Mouse (Mus musculus) heart, embryonic 11.5 days (tissue): ENCODE results near the gene Gm13128. TPM values are rescaled to one million over a fixed set of nuclear protein-coding genes. Genes with fewer than 3 reads are reported as not detected.
"Not testable (repeated sequence)": the region's sequence is repeated elsewhere in the genome, so short reads cannot be mapped to it uniquely, and the experiment has no call there.

ENCODE experiments used
- ATAC-seq: fragments of 200-750 bp; cut with Nextera tagmentation; replicated peaks from 2 replicates; pipeline ENCODE4 v1.8.0; 2017; ENCODE audit warnings: moderate library complexity; ENCODE audit not compliant: insufficient number of reproducible peaks, low FRiP score, low TSS enrichment
- H3K27ac ChIP-seq: fragments of 300-500 bp; sonication (generic); 2 replicates; pipeline ENCODE4 v1.5.1; 2014; ENCODE audit warnings: mild to moderate bottlenecking, low read depth, low read length
- H3K27me3 ChIP-seq: fragments of 300-500 bp; sonication (generic); 2 replicates; pipeline ENCODE4 v1.6.1; 2014; ENCODE audit warnings: mild to moderate bottlenecking, low read length, mixed read lengths; ENCODE audit not compliant: control insufficient read depth, insufficient read depth
- H3K36me3 ChIP-seq: fragments of 300-500 bp; sonication (generic); 2 replicates; pipeline ENCODE4 v1.6.1; 2014; ENCODE audit warnings: mild to moderate bottlenecking, low read length, moderate library complexity, mixed read lengths; ENCODE audit not compliant: control insufficient read depth, insufficient read depth
- H3K4me1 ChIP-seq: fragments of 300-500 bp; sonication (generic); 2 replicates; pipeline ENCODE4 v1.6.1; 2014; ENCODE audit warnings: low read length; ENCODE audit not compliant: control insufficient read depth, insufficient read depth
- H3K4me2 ChIP-seq: fragments of 300-500 bp; sonication (generic); 2 replicates; pipeline ENCODE4 v1.6.1; 2014; ENCODE audit warnings: mild to moderate bottlenecking, moderate library complexity
- H3K4me3 ChIP-seq: fragments of 300-500 bp; sonication (generic); 2 replicates; pipeline ENCODE4 v1.5.1; 2014; ENCODE audit warnings: low read depth, low read length
- H3K9ac ChIP-seq: fragments of 300-500 bp; sonication (generic); 2 replicates; pipeline ENCODE4 v1.6.1; 2014; ENCODE audit warnings: mild to moderate bottlenecking, low read depth, low read length, moderate library complexity
- H3K9me3 ChIP-seq: fragments of 300-500 bp; sonication (generic); replicated peaks from 2 replicates; pipeline ENCODE4 v1.6.1; 2016; ENCODE audit warnings: low read length; ENCODE audit not compliant: control insufficient read depth
- WGBS: fragments of 180-500 bp; shearing (Covaris S2); extraction: QIAGEN DNeasy Blood & Tissue Kit; methylation state at CpG from one replicate; pipeline ENCODE4 v1.1.7; 2014; ENCODE audit not compliant: insufficient replicate concordance; 5-methylcytosine and 5-hydroxymethylcytosine counted together
- polyA plus RNA-seq: library from polyadenylated mRNA; unstranded; fragments of >200 nt; fragmentation: Nextera tagmentation; extraction: Ambion mirVana; gene quantifications from 2 replicates; pipeline ENCODE4 v1.2.1, GENCODE M21; 2014

Gm13128 gene
- polyA plus RNA-seq, result not detected in 2 replicates

GRCm38 (mm10) chr4:144329949-144330348 is at the start of gene Gm13128:
Gene Gm13128, plus strand, starts transcription at chr4:144330249.
- not testable (repeated sequence) for H3K4me2 ChIP-seq, H3K36me3 ChIP-seq, H3K9ac ChIP-seq, H3K27me3 ChIP-seq, H3K4me1 ChIP-seq, ATAC-seq, H3K27ac ChIP-seq, H3K4me3 ChIP-seq, H3K9me3 ChIP-seq
- 59% methylated on average over 4 of the region's 4 CpGs for WGBS

DNA sequence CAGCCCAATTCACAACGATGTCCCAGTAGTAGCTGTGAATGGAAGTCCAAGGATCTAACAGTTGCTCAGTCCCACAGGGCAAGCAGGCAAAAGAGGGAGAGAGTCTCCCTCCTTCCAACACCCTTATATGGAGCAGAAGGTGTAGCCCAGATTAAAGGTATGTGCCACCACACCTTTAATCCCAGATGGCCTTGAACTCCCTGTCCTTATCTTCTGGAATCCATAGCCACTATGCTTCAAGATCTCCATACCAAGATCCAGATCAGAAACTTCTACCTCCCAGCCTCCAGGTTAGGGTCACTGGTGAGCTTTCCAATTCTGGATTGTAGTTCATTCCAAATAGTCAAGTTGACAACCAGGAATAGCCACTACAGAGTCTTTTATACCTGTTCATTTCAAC is 49.7 kb upstream of the Gm13128 start, which contains the start of gene Pramel5:
Pramel5 (minus strand) TSS at position 101 of the 400 bp plus-strand sequence.
- not testable (repeated sequence) for H3K36me3 ChIP-seq, ATAC-seq, H3K9ac ChIP-seq, H3K9me3 ChIP-seq, H3K4me3 ChIP-seq, H3K4me2 ChIP-seq, H3K27me3 ChIP-seq, H3K4me1 ChIP-seq, H3K27ac ChIP-seq
- WGBS, result 73% methylated on average over 1 of the region's 1 CpGs

GRCm38 (mm10) chr4:144299414-144299813 is 30.6 kb upstream of the Gm13128 start:
- H3K27ac ChIP-seq, H3K36me3 ChIP-seq, H3K9me3 ChIP-seq, H3K9ac ChIP-seq, H3K4me1 ChIP-seq, ATAC-seq, H3K27me3 ChIP-seq, H3K4me3 ChIP-seq, H3K4me2 ChIP-seq: not testable (repeated sequence)
- WGBS, result 57% methylated on average over 1 of the region's 1 CpGs

- not testable (repeated sequence) for H3K36me3 ChIP-seq, H3K4me3 ChIP-seq, H3K9ac ChIP-seq, H3K4me2 ChIP-seq, H3K27me3 ChIP-seq, H3K4me1 ChIP-seq, H3K9me3 ChIP-seq, H3K27ac ChIP-seq, ATAC-seq
- WGBS, result 78% methylated on average over 2 of the region's 2 CpGs
These were observed 17.2 kb upstream of the Gm13128 start for GRCm38 (mm10) chr4:144312666-144313460.

- H3K36me3 ChIP-seq, ATAC-seq, H3K27ac ChIP-seq, H3K4me1 ChIP-seq, H3K4me2 ChIP-seq, H3K27me3 ChIP-seq, H3K4me3 ChIP-seq, H3K9ac ChIP-seq, H3K9me3 ChIP-seq: not testable (repeated sequence)
- WGBS, result 74% methylated on average over 2 of the region's 3 CpGs
These were observed 5.8 kb downstream of the Gm13128 start for GRCm38 (mm10) chr4:144335856-144336255.

DNA sequence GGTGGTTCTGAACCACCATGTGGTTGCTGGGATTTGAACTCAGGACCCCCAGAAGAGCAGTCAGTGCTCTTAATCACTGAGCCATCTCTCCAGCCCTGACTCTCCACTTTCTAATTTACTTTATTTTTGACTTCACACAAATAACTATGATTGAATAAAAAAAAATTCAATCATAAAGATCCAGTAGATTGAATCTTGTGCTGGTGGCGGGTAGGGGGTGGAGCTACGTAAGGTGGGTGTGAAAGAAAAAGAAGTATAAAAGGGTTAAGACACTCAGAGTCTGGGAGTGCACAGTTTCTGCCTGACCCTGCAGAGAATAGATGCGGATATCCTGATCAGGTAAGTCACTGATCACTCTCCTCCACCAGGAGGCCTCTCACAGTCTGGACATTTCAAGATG is 27.6 kb downstream of the Gm13128 start, which contains the start of gene Gm13119:
Gm13119 (plus strand) TSS at position 301 of the 400 bp plus-strand sequence.
- H3K9me3 ChIP-seq, H3K4me2 ChIP-seq, H3K4me3 ChIP-seq, H3K27me3 ChIP-seq, H3K9ac ChIP-seq, H3K4me1 ChIP-seq, H3K36me3 ChIP-seq, ATAC-seq, H3K27ac ChIP-seq: not testable (repeated sequence)
- 85% methylated on average over 3 of the region's 3 CpGs for WGBS

DNA sequence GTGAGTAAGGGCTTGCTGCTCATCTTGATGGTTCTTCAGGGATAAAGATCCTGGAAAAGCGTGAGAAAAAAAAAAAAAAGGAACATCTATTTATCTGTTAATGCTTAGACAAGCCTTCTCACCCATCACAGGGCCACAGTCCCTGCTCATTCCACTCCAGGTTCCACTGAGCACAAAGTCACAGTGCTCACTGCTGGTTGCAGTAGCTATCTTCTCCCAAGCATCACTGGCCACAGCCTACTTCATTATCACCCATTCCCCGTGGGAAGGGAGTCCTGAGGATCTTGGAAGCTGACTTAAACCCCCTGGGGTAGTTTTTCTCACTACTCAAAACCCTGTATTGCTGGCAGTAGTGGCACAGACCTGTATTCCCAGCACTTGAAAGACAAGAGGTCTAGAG is 47.9 kb downstream of the Gm13128 start, which contains the start of gene Pramef20:
Pramef20 (minus strand) TSS at position 23 of the 400 bp plus-strand sequence.
- peaks cover 4% of the 10 kb centered on the region; the same call in 1 of the 2 replicates for H3K9me3 ChIP-seq
- H3K4me3 ChIP-seq, result no peak within 1 kb of the TSS
- no peaks in the 10 kb centered on the region for H3K27me3 ChIP-seq
- H3K9ac ChIP-seq, result no peak within 1 kb of the TSS
- no peaks in the 10 kb centered on the region for H3K4me1 ChIP-seq
- WGBS, result 31% methylated on average over 2 of the region's 2 CpGs
- no peak within 1 kb of the TSS for H3K4me2 ChIP-seq
- no peak within 1 kb of the TSS for H3K27ac ChIP-seq
- no peak for ATAC-seq
- H3K36me3 ChIP-seq, result no peaks in the 10 kb centered on the region
